Mouse (Mus musculus) 3T3-L1 (cell line): ENCODE results near the gene Cog1.

Source experiments
- DNase-seq: peaks from one replicate; pipeline ENCODE4 v3.0.0-alpha.2; 2015; ENCODE audit warnings: low read depth, low spot score

Cog1 gene

GRCm38 (mm10) chr11:113666648-113667047 lies 17.7 kb downstream of the Cog1 start:
- no peak for DNase-seq

GRCm38 (mm10) chr11:113667122-113667521 lies 18.2 kb downstream of the Cog1 start:
- no peak for DNase-seq

GRCm38 (mm10) chr11:113667704-113668103 lies 18.7 kb downstream of the Cog1 start:
- no peak for DNase-seq

GRCm38 (mm10) chr11:113668857-113669256 lies 19.9 kb downstream of the Cog1 start:
- DNase-seq: no peak

GRCm38 (mm10) chr11:113669711-113670110 lies 20.7 kb downstream of the Cog1 start:
- no peak for DNase-seq

GRCm38 (mm10) chr11:113673614-113674013 lies 24.6 kb downstream of the Cog1 start:
- no peak for DNase-seq

- DNase-seq: no peak
Measured at GRCm38 (mm10) chr11:113674595-113674994, 25.6 kb downstream of the Cog1 start.

GRCm38 (mm10) chr11:113676847-113677246 lies 27.9 kb downstream of the Cog1 start:
- DNase-seq: no peak

- DNase-seq: no peak
Measured at GRCm38 (mm10) chr11:113677378-113677777, 28.4 kb downstream of the Cog1 start.

GRCm38 (mm10) chr11:113678373-113678772 lies 29.4 kb downstream of the Cog1 start:
- no peak for DNase-seq

- peak; percentile 40 for DNase-seq
Measured at GRCm38 (mm10) chr11:113680954-113681353, 32.0 kb downstream of the Cog1 start.

GRCm38 (mm10) chr11:113681979-113682378 lies 33.0 kb downstream of the Cog1 start:
- peak; percentile 40 for DNase-seq

GRCm38 (mm10) chr11:113682897-113683626 lies 34.1 kb downstream of the Cog1 start:
- peak; percentile 64 for DNase-seq

GRCm38 (mm10) chr11:113683627-113683956 lies 34.6 kb downstream of the Cog1 start:
- peak; percentile 47 for DNase-seq

- peak; percentile 86 for DNase-seq
Measured at GRCm38 (mm10) chr11:113683957-113684706, 35.2 kb downstream of the Cog1 start, which contains the start of the genes Fam104a and D11Wsu47e. Gene Fam104a, minus strand, starts transcription at chr11:113684155. Gene D11Wsu47e, plus strand, starts transcription at chr11:113684412.

- no peak for DNase-seq
Measured at GRCm38 (mm10) chr11:113684707-113685426, 35.9 kb downstream of the Cog1 start.

GRCm38 (mm10) chr11:113687031-113687430 lies 38.1 kb downstream of the Cog1 start:
- peak; percentile 75 for DNase-seq

- no peak for DNase-seq
Measured at GRCm38 (mm10) chr11:113690506-113690905, 41.5 kb downstream of the Cog1 start.

- DNase-seq: no peak
Measured at GRCm38 (mm10) chr11:113691318-113691717, 42.3 kb downstream of the Cog1 start.

GRCm38 (mm10) chr11:113691851-113692250 lies 42.9 kb downstream of the Cog1 start:
- DNase-seq: no peak

GRCm38 (mm10) chr11:113697571-113697970 lies 48.6 kb downstream of the Cog1 start:
- DNase-seq: no peak

GRCm38 (mm10) chr11:113698013-113698545 lies 49.1 kb downstream of the Cog1 start:
- DNase-seq: no peak
